Mouse (Mus musculus) layer of hippocampus, postnatal 25 days (tissue): ENCODE data around the gene Cog3. TPM values are rescaled to one million over a fixed set of nuclear protein-coding genes. Genes with fewer than 3 reads are reported as not detected.

Source experiments
- DNase-seq, 2 experiments: peaks; one replicate each; pipeline ENCODE4 v3.0.0; 2022; ENCODE audit warnings: mixed read lengths in 2 of 2, low spot score in 1 of 2; ENCODE audit errors: extremely low spot score in 1 of 2
- total RNA-seq, 2 experiments: library from RNA; stranded (reverse); gene quantifications; 2 replicates each; pipeline ENCODE4 v1.2.3; 2021

Gene Cog3
- total RNA-seq, 2 experiments from 2014 or later = 22.5 to 25.5 TPM

- peak in 1 of 2 experiments; percentile 26 for DNase-seq
These were observed 6.9 kb upstream of the Cog3 start for GRCm38 (mm10) chr14:75761028-75761805.

- DNase-seq = no peak
These were observed 4.1 kb upstream of the Cog3 start for GRCm38 (mm10) chr14:75758401-75758800.

GRCm38 (mm10) chr14:75757821-75758220 is 3.5 kb upstream of the Cog3 start:
- DNase-seq = no peak

GRCm38 (mm10) chr14:75756971-75757370 is 2.7 kb upstream of the Cog3 start:
- no peak for DNase-seq

- DNase-seq = no peak
These were observed 1.1 kb downstream of the Cog3 start for GRCm38 (mm10) chr14:75753206-75753605.

- no peak for DNase-seq
These were observed 3.3 kb downstream of the Cog3 start for GRCm38 (mm10) chr14:75751040-75751439.

- no peak for DNase-seq
These were observed 5.2 kb downstream of the Cog3 start for GRCm38 (mm10) chr14:75749123-75749522.

GRCm38 (mm10) chr14:75747960-75748359 is 6.4 kb downstream of the Cog3 start:
- DNase-seq = no peak

- no peak for DNase-seq
These were observed 12.4 kb downstream of the Cog3 start for GRCm38 (mm10) chr14:75741904-75742303.

GRCm38 (mm10) chr14:75735597-75735996 is 18.7 kb downstream of the Cog3 start:
- no peak for DNase-seq

- DNase-seq = no peak
These were observed 21.7 kb downstream of the Cog3 start for GRCm38 (mm10) chr14:75732631-75733030.

GRCm38 (mm10) chr14:75731361-75731760 is 23.0 kb downstream of the Cog3 start:
- DNase-seq = no peak

GRCm38 (mm10) chr14:75728111-75728510 is 26.2 kb downstream of the Cog3 start:
- DNase-seq = no peak

- no peak for DNase-seq
These were observed 27.3 kb downstream of the Cog3 start for GRCm38 (mm10) chr14:75727046-75727445.

- DNase-seq = no peak
These were observed 31.5 kb downstream of the Cog3 start for GRCm38 (mm10) chr14:75722816-75723215.

GRCm38 (mm10) chr14:75721977-75722563 is 32.2 kb downstream of the Cog3 start:
- peak in 1 of 2 experiments; percentile 52 for DNase-seq

GRCm38 (mm10) chr14:75720121-75720520 is 34.2 kb downstream of the Cog3 start:
- no peak for DNase-seq

GRCm38 (mm10) chr14:75716410-75716809 is 37.9 kb downstream of the Cog3 start:
- no peak for DNase-seq

GRCm38 (mm10) chr14:75713661-75714060 is 40.7 kb downstream of the Cog3 start:
- DNase-seq = no peak

GRCm38 (mm10) chr14:75712687-75713086 is 41.6 kb downstream of the Cog3 start:
- no peak for DNase-seq

- no peak for DNase-seq
These were observed 42.6 kb downstream of the Cog3 start for GRCm38 (mm10) chr14:75711731-75712130.

GRCm38 (mm10) chr14:75708986-75709385 is 45.3 kb downstream of the Cog3 start:
- DNase-seq = no peak
